Comparison of ENCODE assay signal across 8 mouse cellular contexts in genomic region chr2:59745428-59745827, GRCm38 (mm10).
DNase-seq lines count a peak whose midpoint lies in the region; ATAC-seq and TF ChIP-seq lines count a peak whose summit lies in the region.

No protein-coding gene starts in this region.

- no peak overlapping the region for H3K4me3 ChIP-seq in liver, adult 2 months (ENCODE audit: insufficient read depth, low read depth, low read length)
- no peak overlapping the region for H3K4me3 ChIP-seq in liver, embryonic 11.5 days (ENCODE audit: low read depth, low read length)
- no peak overlapping the region for H3K4me3 ChIP-seq in midbrain, embryonic 16.5 days (ENCODE audit: low read depth, low read length)

- no peak overlapping the region for H3K9ac ChIP-seq in liver, adult 2 months (ENCODE audit: low read depth, low read length)
- no peak overlapping the region for H3K9ac ChIP-seq in liver, embryonic 11.5 days (ENCODE audit: low read depth, low read length)
- no peak overlapping the region for H3K9ac ChIP-seq in midbrain, embryonic 16.5 days (ENCODE audit: low read depth, low read length)

- H3K9me3 ChIP-seq in liver, embryonic 11.5 days (ENCODE audit: control insufficient read depth, low read length) = no peaks in the 10 kb centered on the region
- H3K9me3 ChIP-seq in midbrain, embryonic 16.5 days (replicated peaks; ENCODE audit: control insufficient read depth, low read length, poor library complexity, severe bottlenecking) = no peaks in the 10 kb centered on the region

- intact Hi-C loops in left cerebral cortex, postnatal 10 days (cut with DNase I) = loop anchor here (2.0 kb wide), 1 partner anchor 205 kb away; no protein-coding TSS in a partner anchor

- peak; percentile 41 for DNase-seq in liver, adult 2 months (ENCODE audit: extremely low read depth, low read depth, low spot score)
- no peak for DNase-seq in liver, embryonic 11.5 days (ENCODE audit: low spot score)
- DNase-seq in NIH3T3 (ENCODE audit: low read depth) = peak; percentile 87
- DNase-seq in cerebellum, postnatal 25 days = peak; percentile 70 to 80
- peak; percentile 46 to 53 for DNase-seq in gastrocnemius, postnatal 4 days (ENCODE audit: low spot score in 2 of 2)
- peak; percentile 52 to 63 for DNase-seq in left cerebral cortex, postnatal 10 days (ENCODE audit: extremely low spot score in 1 of 2, low spot score in 2 of 2)
- DNase-seq in thymus, postnatal 4 days = peak; percentile 70

- 41% methylated on average over 6 of the region's 6 CpGs for WGBS in liver, adult 2 months
- 32% methylated on average over 6 of the region's 6 CpGs for WGBS in liver, embryonic 11.5 days
- 28% methylated on average over 6 of the region's 6 CpGs for WGBS in midbrain, embryonic 16.5 days

- H3K79me2 ChIP-seq in liver, adult 2 months (ENCODE audit: control insufficient read depth, insufficient read depth, low read length) = peaks cover 3% of the 10 kb centered on the region; the same call in 1 of the 2 replicates

- H3K27me3 ChIP-seq in liver, adult 2 months (ENCODE audit: control insufficient read depth, insufficient read depth, low read length) = no peaks in the 10 kb centered on the region
- no peaks in the 10 kb centered on the region for H3K27me3 ChIP-seq in liver, embryonic 11.5 days (replicated peaks; ENCODE audit: control insufficient read depth, insufficient read depth, low read length)
- no peaks in the 10 kb centered on the region for H3K27me3 ChIP-seq in midbrain, embryonic 16.5 days (ENCODE audit: control insufficient read depth, insufficient read depth, low read depth, low read length)

- no peak overlapping the region for H3K27ac ChIP-seq in liver, adult 2 months (replicated peaks; ENCODE audit: insufficient read depth, low read depth, low read length)
- H3K27ac ChIP-seq in liver, embryonic 11.5 days (ENCODE audit: low read depth, low read length) = no peak overlapping the region
- H3K27ac ChIP-seq in midbrain, embryonic 16.5 days (ENCODE audit: low read length) = no peak overlapping the region

- H3K36me3 ChIP-seq in liver, adult 2 months (ENCODE audit: control insufficient read depth, insufficient read depth, low read length) = no peaks in the 10 kb centered on the region; the same call in 1 of the 2 replicates
- H3K36me3 ChIP-seq in liver, embryonic 11.5 days (ENCODE audit: control insufficient read depth, insufficient read depth, low read length) = no peaks in the 10 kb centered on the region
- no peaks in the 10 kb centered on the region for H3K36me3 ChIP-seq in midbrain, embryonic 16.5 days (ENCODE audit: control insufficient read depth, insufficient read depth, low read length)

- peak; percentile 63 for TF ChIP-seq CTCF in liver, adult 2 months (IDR thresholded peaks at IDR 0.05; ENCODE audit: low read depth, low read length)

- TF ChIP-seq POLR2A in liver, adult 2 months (IDR thresholded peaks at IDR 0.05; ENCODE audit: extremely low read depth, insufficient read depth, low read length) = no peak

- no peak for ATAC-seq in liver, embryonic 11.5 days (replicated peaks; ENCODE audit: low FRiP score)
- 0 out of 2 replicates have a peak, but pooled peaks have one; percentile 21 for ATAC-seq in midbrain, embryonic 16.5 days

- no peak overlapping the region for H3K4me2 ChIP-seq in liver, embryonic 11.5 days
- no peak overlapping the region for H3K4me2 ChIP-seq in midbrain, embryonic 16.5 days (ENCODE audit: low read length)

- peaks cover 2% of the 10 kb centered on the region; the same call in 1 of the 2 replicates for H3K4me1 ChIP-seq in liver, adult 2 months (ENCODE audit: control insufficient read depth, insufficient read depth, low read length)
- H3K4me1 ChIP-seq in liver, embryonic 11.5 days (replicated peaks; ENCODE audit: control insufficient read depth, insufficient read depth, low read length) = peaks cover 11% of the 10 kb centered on the region
- no peaks in the 10 kb centered on the region for H3K4me1 ChIP-seq in midbrain, embryonic 16.5 days (ENCODE audit: control insufficient read depth, insufficient read depth, low read length)
